Mouse (Mus musculus) midbrain, embryonic 14.5 days (tissue): ENCODE data around the gene Rlbp1. TPM values are rescaled to one million over a fixed set of nuclear protein-coding genes. Genes with fewer than 3 reads are reported as not detected.

Experiments used
- ATAC-seq: fragments of 200-750 bp; cut with Nextera tagmentation; 2 replicates; pipeline ENCODE4 v1.8.0; 2017; ENCODE audit warnings: moderate number of reproducible peaks, moderate library complexity; ENCODE audit not compliant: low FRiP score, low TSS enrichment
- DNase-seq: peaks from one replicate; pipeline ENCODE4 v3.0.0-alpha.2; 2015
- H3K27ac ChIP-seq: fragments of 300-500 bp; sonication (generic); replicated peaks from 2 replicates; pipeline ENCODE4 v1.5.1; 2014; ENCODE audit warnings: mild to moderate bottlenecking, low read depth, low read length, moderate library complexity
- H3K27me3 ChIP-seq: fragments of 300-500 bp; sonication (generic); 2 replicates; pipeline ENCODE4 v1.6.1; 2014; ENCODE audit warnings: low read length, control low read depth, mixed read lengths; ENCODE audit not compliant: control insufficient read depth, insufficient read depth
- H3K36me3 ChIP-seq: fragments of 300-500 bp; sonication (generic); 2 replicates; pipeline ENCODE4 v1.6.1; 2014; ENCODE audit warnings: low read length, control low read depth; ENCODE audit not compliant: control insufficient read depth, insufficient read depth
- H3K4me1 ChIP-seq: fragments of 300-500 bp; sonication (generic); 2 replicates; pipeline ENCODE4 v1.6.1; 2014; ENCODE audit warnings: mild to moderate bottlenecking, antibody characterized with exemption, low read length, control low read depth; ENCODE audit not compliant: control insufficient read depth, insufficient read depth
- H3K4me2 ChIP-seq: fragments of 300-500 bp; sonication (generic); 2 replicates; pipeline ENCODE4 v1.6.1; 2014; ENCODE audit warnings: mild to moderate bottlenecking, low read length, moderate library complexity
- H3K4me3 ChIP-seq: fragments of 300-500 bp; sonication (generic); replicated peaks from 2 replicates; pipeline ENCODE4 v1.5.1; 2014; ENCODE audit warnings: low read depth, low read length
- H3K9ac ChIP-seq: fragments of 300-500 bp; sonication (generic); replicated peaks from 2 replicates; pipeline ENCODE4 v1.6.1; 2014; ENCODE audit warnings: mild to moderate bottlenecking, low read length, moderate library complexity
- H3K9me3 ChIP-seq: fragments of 300-500 bp; sonication (generic); 2 replicates; pipeline ENCODE4 v1.6.1; 2016; ENCODE audit warnings: low read length, control low read depth, mixed read lengths; ENCODE audit not compliant: control insufficient read depth
- whole genome bisulfite sequencing: fragments of 180-500 bp; shearing (Covaris S2); extraction: QIAGEN DNeasy Blood & Tissue Kit; methylation state at CpG from one replicate; pipeline ENCODE4 v1.1.7; 2014; 5-methylcytosine and 5-hydroxymethylcytosine counted together
- polyA plus RNA-seq: library from polyadenylated mRNA; unstranded; fragments of >200 nt; fragmentation: Nextera tagmentation; extraction: Ambion mirVana; gene quantifications from 2 replicates; pipeline ENCODE4 v1.2.1, GENCODE M21; 2014

Gene Rlbp1
- polyA plus RNA-seq, 1 experiment from 2014 or later = 9.2 TPM

- no peak for DNase-seq
- H3K9me3 ChIP-seq = no peaks in the 10 kb centered on the region
- no peak overlapping the region for H3K4me3 ChIP-seq
- H3K27ac ChIP-seq = no peak overlapping the region
- peaks cover 4% of the 10 kb centered on the region; the same call in 1 of the 2 replicates for H3K4me1 ChIP-seq
- no peak for ATAC-seq
- H3K27me3 ChIP-seq = no peaks in the 10 kb centered on the region
- no peaks in the 10 kb centered on the region for H3K36me3 ChIP-seq
- WGBS = 62% methylated on average over 5 of the region's 5 CpGs
- no peak overlapping the region for H3K9ac ChIP-seq
- no peak overlapping the region for H3K4me2 ChIP-seq
Measured at GRCm38 (mm10) chr7:79390141-79390708, 3.4 kb upstream of the Rlbp1 start.

GRCm38 (mm10) chr7:79388671-79389206 lies 1.9 kb upstream of the Rlbp1 start:
- no peaks in the 10 kb centered on the region for H3K9me3 ChIP-seq
- H3K4me1 ChIP-seq = peaks cover 4% of the 10 kb centered on the region; the same call in 1 of the 2 replicates
- H3K36me3 ChIP-seq = no peaks in the 10 kb centered on the region
- H3K9ac ChIP-seq = no peak overlapping the region
- WGBS = 71% methylated on average over 7 of the region's 7 CpGs
- H3K4me3 ChIP-seq = no peak overlapping the region
- DNase-seq (no peak), ATAC-seq (no peak)
- no peak overlapping the region for H3K27ac ChIP-seq
- H3K4me2 ChIP-seq = no peak overlapping the region
- no peaks in the 10 kb centered on the region for H3K27me3 ChIP-seq

GRCm38 (mm10) chr7:79387991-79388390 lies 1.1 kb upstream of the Rlbp1 start:
- Histone ChIP-seq H3K4me1 (peaks cover 4% of the 10 kb centered on the region; the same call in 1 of the 2 replicates), H3K9ac (no peak overlapping the region), H3K27me3 (no peaks in the 10 kb centered on the region), H3K27ac (no peak overlapping the region), H3K4me2 (no peak overlapping the region), H3K9me3 (no peaks in the 10 kb centered on the region), H3K36me3 (no peaks in the 10 kb centered on the region), H3K4me3 (no peak overlapping the region)
- WGBS = 70% methylated on average over 7 of the region's 7 CpGs
- ATAC-seq (no peak), DNase-seq (no peak)

- no peaks in the 10 kb centered on the region for H3K36me3 ChIP-seq
- H3K4me1 ChIP-seq = peaks cover 4% of the 10 kb centered on the region; the same call in 1 of the 2 replicates
- WGBS = 72% methylated on average over 8 of the region's 8 CpGs
- no peaks in the 10 kb centered on the region for H3K9me3 ChIP-seq
- DNase-seq (no peak), ATAC-seq (no peak)
- H3K4me3 ChIP-seq = no peak overlapping the region
- no peak overlapping the region for H3K4me2 ChIP-seq
- no peaks in the 10 kb centered on the region for H3K27me3 ChIP-seq
- no peak overlapping the region for H3K9ac ChIP-seq
- 0 out of 2 replicates have a peak overlapping the region, but pooled peaks have one; percentile 1 for H3K27ac ChIP-seq
Measured at GRCm38 (mm10) chr7:79387140-79387539, 292 bp upstream of the Rlbp1 start.

GRCm38 (mm10) chr7:79376516-79377275 lies 10.2 kb downstream of the Rlbp1 start:
- Histone ChIP-seq H3K9me3 (no peaks in the 10 kb centered on the region), H3K27me3 (no peaks in the 10 kb centered on the region), H3K4me2 (no peak overlapping the region), H3K4me1 (no peaks in the 10 kb centered on the region), H3K9ac (no peak overlapping the region), H3K36me3 (no peaks in the 10 kb centered on the region), H3K27ac (no peak overlapping the region), H3K4me3 (no peak overlapping the region)
- no peak for DNase-seq
- no peak for ATAC-seq
- 89% methylated on average over 10 of the region's 10 CpGs for WGBS

- 76% methylated on average over 5 of the region's 5 CpGs for WGBS
- Histone ChIP-seq H3K4me1 (no peaks in the 10 kb centered on the region), H3K4me2 (no peak overlapping the region), H3K27me3 (no peaks in the 10 kb centered on the region), H3K9ac (no peak overlapping the region), H3K27ac (no peak overlapping the region), H3K36me3 (no peaks in the 10 kb centered on the region), H3K9me3 (no peaks in the 10 kb centered on the region), H3K4me3 (no peak overlapping the region)
- ATAC-seq (no peak), DNase-seq (no peak)
Measured at GRCm38 (mm10) chr7:79375594-79375993, 11.3 kb downstream of the Rlbp1 start.

- no peak overlapping the region for H3K9ac ChIP-seq
- DNase-seq = no peak
- H3K27ac ChIP-seq = no peak overlapping the region
Measured at GRCm38 (mm10) chr7:79374017-79374416, 12.8 kb downstream of the Rlbp1 start.

GRCm38 (mm10) chr7:79371321-79371879 lies 15.4 kb downstream of the Rlbp1 start:
- Histone ChIP-seq H3K27me3 (no peaks in the 10 kb centered on the region), H3K4me1 (no peaks in the 10 kb centered on the region), H3K36me3 (no peaks in the 10 kb centered on the region), H3K27ac (no peak overlapping the region), H3K9ac (no peak overlapping the region), H3K9me3 (no peaks in the 10 kb centered on the region), H3K4me3 (no peak overlapping the region), H3K4me2 (no peak overlapping the region)
- peak; percentile 81 for DNase-seq
- ATAC-seq = peak; percentile 57; the same call in 1 of the 2 replicates
- WGBS = 48% methylated on average over 10 of the region's 10 CpGs

More at GRCm38 (mm10) chr7:79374017-79374416, 12.8 kb downstream of the Rlbp1 start:
- no peak overlapping the region for H3K4me2 ChIP-seq
- no peak for ATAC-seq
- no peak overlapping the region for H3K4me3 ChIP-seq
- H3K36me3 ChIP-seq = no peaks in the 10 kb centered on the region
- H3K27me3 ChIP-seq = no peaks in the 10 kb centered on the region
- no peaks in the 10 kb centered on the region for H3K9me3 ChIP-seq
- no peaks in the 10 kb centered on the region for H3K4me1 ChIP-seq
